Mouse (Mus musculus) brain, embryonic 14.5 days (tissue): Measurements from ENCODE around the gene Kdm2a.

Experiments
- CTCF ChIP-seq: fragments of 200-500 bp; IDR thresholded peaks from 2 replicates; pipeline ENCODE4 v1.5.1; 2012; ENCODE audit warnings: inconsistent platforms, mild to moderate bottlenecking, moderate library complexity, borderline replicate concordance; ENCODE audit not compliant: insufficient read depth, insufficient read length; ENCODE audit errors: extremely low read depth
- POLR2A ChIP-seq: fragments of 200-500 bp; IDR thresholded peaks from 2 replicates; pipeline ENCODE4 v1.6.1; 2012; ENCODE audit warnings: mild to moderate bottlenecking, inconsistent platforms, borderline replicate concordance; ENCODE audit not compliant: poor library complexity, insufficient read depth, insufficient read length, severe bottlenecking; ENCODE audit errors: extremely low read depth

DNA sequence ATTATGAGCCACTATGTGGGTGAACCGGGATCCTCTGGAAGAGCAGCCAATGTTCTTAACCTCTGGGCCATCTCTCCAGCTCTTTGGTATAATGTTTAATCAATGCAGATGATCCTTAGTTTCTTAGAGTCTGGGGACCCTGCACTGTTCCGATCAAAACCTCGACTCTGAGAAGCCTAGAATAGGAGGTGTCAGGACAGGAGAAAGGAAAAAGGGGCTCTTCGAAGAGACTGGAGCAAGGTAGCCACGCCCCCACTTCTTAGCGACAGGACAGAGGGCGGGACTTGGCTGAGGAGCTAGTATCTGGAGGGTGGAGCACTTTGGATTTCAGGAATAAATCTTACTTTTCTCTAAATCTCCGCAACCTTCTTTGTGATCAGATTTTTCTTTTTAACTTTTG is 42.1 kb upstream of the Kdm2a start:
- TF ChIP-seq CTCF, result no peak
- no peak for TF ChIP-seq POLR2A
